Mouse (Mus musculus) megakaryocyte, embryonic 14.5 days (primary cell): ENCODE results near the gene Ccsap.

ENCODE experiments used
- FLI1 ChIP-seq: IDR thresholded peaks from 2 replicates; pipeline ENCODE4 v1.6.1; 2012; ENCODE audit warnings: low read length, inconsistent platforms, mixed read lengths
- GATA1 ChIP-seq: IDR thresholded peaks from 3 replicates; pipeline ENCODE4 v1.6.1; 2012; ENCODE audit warnings: mixed read lengths, low read length, inconsistent platforms, borderline replicate concordance

DNA sequence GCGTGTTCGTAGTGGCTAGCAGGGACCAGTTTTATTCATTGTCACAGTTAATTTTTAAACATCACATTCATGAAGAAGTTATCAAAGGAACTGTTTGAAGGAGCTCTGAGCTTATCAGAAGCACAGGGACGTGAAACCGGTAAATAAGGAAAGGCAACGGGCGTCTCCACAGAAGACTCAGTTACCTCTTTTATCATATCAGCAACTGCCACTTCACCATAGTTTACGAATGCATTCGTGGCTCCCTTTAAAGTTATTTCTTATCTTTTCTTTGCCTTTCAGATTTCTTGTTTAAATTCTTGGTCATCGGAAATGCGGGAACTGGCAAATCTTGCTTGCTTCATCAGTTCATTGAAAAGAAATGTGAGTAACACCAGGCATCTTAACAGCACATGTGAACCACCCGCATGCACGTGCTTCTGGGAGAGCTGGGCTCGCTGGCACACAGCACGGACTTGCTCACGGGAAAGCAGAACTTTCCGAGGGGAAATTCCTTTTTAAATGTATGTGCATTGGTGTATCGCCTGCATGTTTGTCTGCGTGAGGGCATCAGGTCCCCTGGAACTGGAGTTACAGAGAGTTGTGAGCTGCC, 36.4 kb downstream of the Ccsap start:
- no peak for TF ChIP-seq GATA1
- no peak for TF ChIP-seq FLI1
